Mouse (Mus musculus) stomach, postnatal 0 days (tissue): ENCODE data around the gene Kif28.

Experiments used
- CTCF ChIP-seq: IDR thresholded peaks from 2 replicates; pipeline ENCODE4 v1.5.1; 2016; ENCODE audit warnings: antibody characterized with exemption, low read depth, mild to moderate bottlenecking, moderate library complexity
- EP300 ChIP-seq: optimal IDR thresholded peaks from 2 replicates; pipeline ENCODE3; 2016; ENCODE audit warnings: antibody characterized with exemption

DNA sequence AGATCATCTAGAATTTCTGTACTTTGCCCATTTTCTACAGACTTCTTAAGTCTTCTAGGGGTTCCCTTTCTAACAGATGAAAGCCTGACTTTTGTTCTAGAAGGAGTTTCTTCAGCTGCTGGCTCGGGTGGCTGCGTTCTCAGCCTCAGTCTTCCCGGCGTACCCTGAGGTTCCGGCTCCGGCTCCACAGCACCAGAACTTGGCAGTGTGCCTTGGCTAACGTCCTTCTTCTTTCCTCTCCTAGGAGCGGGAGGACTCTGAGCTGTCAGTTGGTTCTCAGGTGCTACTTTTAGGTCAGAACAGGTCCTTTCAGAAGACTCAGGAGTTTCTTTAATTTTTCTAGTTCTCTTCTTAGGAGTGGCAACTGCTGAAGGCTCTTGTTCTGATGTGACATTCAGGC lies 7.9 kb upstream of the Kif28 start:
- no peak for TF ChIP-seq EP300
- TF ChIP-seq CTCF: no peak
